Mouse (Mus musculus) megakaryocyte, adult 5-6 weeks (primary cell): ENCODE measurements around the gene Rassf8. TPM values are rescaled to one million over a fixed set of nuclear protein-coding genes. Genes with fewer than 3 reads are reported as not detected.

Experiments used
- ATAC-seq: 2 replicates; pipeline ENCODE4 v1.8.0; 2016; ENCODE audit warnings: mild to moderate bottlenecking, inconsistent platforms; ENCODE audit not compliant: poor library complexity, severe bottlenecking
- total RNA-seq, 2 experiments: library from RNA; stranded (forward) in 1 of 2; stranded (reverse) in 1 of 2; fragments of 153-499, 151-499 nt in 1 of 2; fragments of 221-1000, 200-1000 nt in 1 of 2; gene quantifications; 2 replicates each; pipeline versions ENCODE4 v1.2.3 to v1.2.4; 2015 to 2017

Gene Rassf8
- total RNA-seq, 2 experiments from 2014 or later: 13.3 to 20.7 TPM

GRCm38 (mm10) chr6:145858414-145858813, 111.9 kb downstream of the Rassf8 start:
- ATAC-seq: no peak

DNA sequence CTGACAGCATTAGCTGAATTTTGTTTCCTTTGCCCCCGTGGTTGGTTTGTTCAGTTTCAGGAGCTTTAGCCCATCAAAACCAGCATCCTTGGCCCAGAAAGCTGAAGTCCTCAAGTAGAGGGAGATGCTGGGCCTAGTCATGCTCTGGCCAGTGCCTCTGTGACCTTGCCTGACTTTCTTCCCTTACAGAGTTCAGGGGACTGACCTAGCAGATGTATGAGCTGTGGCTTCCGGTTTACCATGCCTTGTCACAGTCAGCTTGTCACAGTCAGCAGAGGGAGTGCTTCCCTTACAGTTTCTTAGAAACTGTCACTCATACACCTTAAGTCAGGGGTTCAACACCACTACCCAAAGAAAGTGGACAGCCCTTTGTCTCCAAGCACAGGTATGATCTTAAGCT, 113.8 kb downstream of the Rassf8 start:
- peak; percentile 34 for ATAC-seq

DNA sequence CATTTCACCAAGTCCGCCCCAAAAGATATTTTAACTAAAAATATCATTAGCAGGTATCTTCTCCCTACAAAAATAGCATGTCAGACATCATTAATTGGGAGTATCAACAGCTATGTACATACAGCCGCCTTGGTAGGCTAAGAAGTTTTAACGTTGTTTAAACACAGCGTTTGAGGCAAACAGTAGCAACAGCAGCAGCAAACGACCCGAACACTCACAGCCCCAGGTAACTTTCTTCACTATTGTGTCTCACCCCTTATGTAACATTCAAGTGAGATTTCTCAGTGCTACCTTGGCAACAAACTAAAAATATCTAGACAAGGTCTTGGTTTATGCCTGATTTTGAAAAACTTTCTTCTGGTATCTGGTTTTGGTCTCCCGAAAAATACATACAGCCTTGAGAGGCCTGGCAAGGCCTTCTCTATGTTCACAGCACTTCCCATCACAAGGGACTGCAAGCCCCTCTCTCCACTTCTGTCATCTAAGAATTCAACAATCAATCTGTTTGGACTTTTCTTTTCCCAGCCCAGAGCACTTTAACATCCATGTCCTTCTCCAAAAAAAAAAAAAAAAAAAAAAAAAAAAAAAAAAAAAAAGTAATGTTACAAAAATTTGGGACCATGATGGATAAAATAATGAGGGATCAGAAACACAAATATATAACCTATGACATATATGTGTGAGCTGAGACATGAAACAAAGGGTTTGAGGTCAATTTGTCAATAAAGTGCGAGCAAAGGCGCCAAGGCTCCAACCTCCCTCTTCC, 115.1 kb downstream of the Rassf8 start:
- ATAC-seq: no peak

DNA sequence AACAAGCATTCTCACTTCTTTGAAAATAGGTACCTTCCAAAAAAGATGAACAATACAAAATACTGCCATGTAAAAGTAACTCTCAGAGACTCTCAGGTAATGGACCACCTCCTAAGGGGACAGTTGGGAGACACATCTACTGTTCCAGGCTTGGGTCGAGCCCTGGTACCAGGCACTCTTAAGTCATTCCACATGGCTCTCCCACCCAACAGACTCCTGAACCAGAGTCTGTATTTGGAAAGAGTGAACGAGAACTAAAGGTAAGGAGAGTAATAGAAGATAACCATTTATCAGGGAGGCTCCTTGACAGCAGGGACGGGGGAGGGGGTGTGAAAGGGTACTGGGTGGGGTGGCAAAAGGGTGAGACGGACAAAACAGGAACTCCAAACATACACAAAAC, 115.8 kb downstream of the Rassf8 start:
- ATAC-seq: no peak

DNA sequence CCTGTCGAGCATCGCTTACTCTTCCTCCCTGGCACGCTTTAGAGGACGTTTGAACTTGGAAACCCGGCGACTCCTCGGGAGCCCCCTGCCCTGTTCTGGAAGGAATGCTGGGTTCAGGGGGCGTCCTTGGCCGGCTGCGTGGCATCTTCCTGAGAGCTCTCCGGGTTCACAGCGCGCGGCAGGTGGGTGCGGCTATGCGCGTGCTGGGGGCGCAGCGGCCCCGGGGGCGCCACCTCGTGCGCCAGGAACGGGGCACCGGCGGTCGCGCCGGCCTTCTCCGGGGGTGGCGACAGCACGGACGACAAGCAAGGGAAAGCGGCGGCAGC, 116.2 kb downstream of the Rassf8 start:
- no peak for ATAC-seq

DNA sequence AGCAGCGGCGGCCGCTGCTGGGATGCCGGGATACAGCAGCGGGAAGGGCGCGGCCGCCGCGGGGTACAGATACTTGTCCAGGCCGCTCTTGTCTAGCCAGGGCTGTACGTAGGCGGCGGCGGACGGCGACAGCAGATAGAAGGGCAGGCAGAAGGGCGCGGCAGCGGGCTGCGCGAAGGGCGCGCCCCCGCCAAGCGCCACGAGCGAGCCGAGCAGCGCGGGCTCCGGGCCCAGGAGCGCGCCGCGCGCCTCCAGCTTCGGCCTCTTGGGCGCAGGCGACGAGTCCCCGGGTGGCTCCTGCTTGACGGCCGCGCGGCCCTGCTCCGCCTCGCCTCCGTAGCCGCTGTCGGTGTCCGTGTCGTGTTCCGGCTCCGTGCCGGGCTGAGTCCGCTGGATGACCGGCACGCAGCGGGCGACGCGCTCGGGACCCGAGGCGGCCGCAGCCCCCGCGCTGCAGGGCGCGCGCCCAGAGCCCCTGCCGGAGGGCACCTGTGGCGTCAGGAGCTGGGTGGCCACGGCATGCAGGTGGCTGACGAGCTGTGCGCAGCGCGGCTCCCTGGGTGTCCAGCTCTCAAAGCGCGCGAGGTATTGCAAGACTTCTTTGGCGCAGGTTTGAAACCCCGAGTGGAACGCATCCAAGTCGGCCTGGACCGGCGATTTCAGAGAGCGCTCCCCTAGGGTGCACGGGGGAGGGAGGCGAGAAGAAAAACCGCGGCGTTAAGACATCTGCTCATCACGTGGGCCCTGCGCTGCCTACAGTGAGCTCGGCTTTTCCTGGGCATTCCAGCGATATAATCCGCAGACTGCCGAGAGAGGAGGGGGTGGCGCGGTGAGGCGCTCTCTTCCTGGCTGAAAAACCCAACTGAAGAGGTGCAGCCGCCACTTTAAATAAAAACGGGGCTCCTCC, 116.8 kb downstream of the Rassf8 start:
- ATAC-seq: no peak

DNA sequence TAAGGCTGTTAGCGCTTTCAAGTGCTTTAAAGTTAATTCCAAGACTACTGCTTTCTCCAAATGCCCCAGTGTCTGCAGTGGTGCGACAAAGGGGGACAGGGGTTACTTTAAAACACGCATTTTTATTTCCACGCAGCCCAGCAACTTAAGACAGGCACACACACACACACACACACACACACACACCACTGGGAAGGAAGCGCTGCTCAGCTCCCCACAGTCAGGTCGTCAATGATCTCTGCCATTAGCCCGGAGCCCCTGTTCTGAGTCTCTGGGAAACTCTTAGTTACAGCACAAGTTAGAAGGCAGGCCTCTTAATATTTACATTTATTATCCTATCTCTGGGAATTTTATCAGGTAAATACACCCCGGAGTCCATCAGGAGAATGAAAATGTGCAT, 117.6 kb downstream of the Rassf8 start:
- ATAC-seq: no peak

DNA sequence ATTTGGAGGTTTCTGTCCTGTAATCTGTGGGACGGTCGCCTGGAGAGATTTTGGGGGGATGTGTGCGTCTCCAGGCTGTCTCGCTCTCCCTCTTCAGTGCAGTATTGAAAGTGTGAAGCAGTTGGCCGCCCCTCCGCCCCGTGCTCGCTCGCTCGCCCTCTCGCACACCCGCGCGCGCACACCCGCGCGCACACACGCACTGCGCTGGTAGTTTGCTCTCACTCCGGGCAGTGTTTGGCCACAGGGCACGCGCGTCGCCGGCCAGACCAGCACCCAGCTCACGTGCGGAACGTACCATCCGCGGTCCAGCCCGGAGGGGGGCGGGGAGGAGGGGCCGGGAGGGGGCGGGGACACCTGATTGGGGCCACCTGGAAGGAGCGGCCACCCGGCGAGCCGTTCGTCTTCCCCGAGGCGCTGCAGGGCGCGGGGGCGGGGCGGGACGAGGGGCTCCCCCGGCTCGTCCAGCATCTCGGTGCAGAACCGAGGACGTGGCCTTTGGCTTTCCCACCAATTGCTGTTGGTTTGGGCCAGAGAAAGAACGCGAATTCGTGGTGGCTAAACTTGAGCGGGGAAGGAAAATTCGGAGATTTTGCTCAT, 118.8 kb downstream of the Rassf8 start, which contains the start of gene Bhlhe41:
Gene Bhlhe41, minus strand, starts transcription at position 270 of the 597 bp plus-strand sequence.
- ATAC-seq: peak; percentile 38

- ATAC-seq: peak; percentile 31; the same call in 1 of the 2 replicates
Measured at GRCm38 (mm10) chr6:145865886-145866851, 119.6 kb downstream of the Rassf8 start.

- no peak for ATAC-seq
Measured at GRCm38 (mm10) chr6:145867111-145867510, 120.6 kb downstream of the Rassf8 start.

Other genes with a start within 250 kb of the Rassf8 start
- gene Lmntd1, start 132.4 kb upstream of the Rassf8 start, total RNA-seq (2015): not detected in 2 replicates
- gene Lmntd1, start 132.4 kb upstream of the Rassf8 start, total RNA-seq (2017): not detected in 2 replicates
- not detected in 2 replicates for gene Tuba3b, start 131.0 kb upstream of the Rassf8 start, total RNA-seq (2015)
- gene Tuba3b, start 131.0 kb upstream of the Rassf8 start, total RNA-seq (2017): not detected in 2 replicates
- 0.02 TPM in 1 of 2 replicates, not detected in the other for gene Bhlhe41, start 118.8 kb downstream of the Rassf8 start, total RNA-seq (2015)
- not detected in 2 replicates for gene Bhlhe41, start 118.8 kb downstream of the Rassf8 start, total RNA-seq (2017)
- gene Sspn, start 184.9 kb downstream of the Rassf8 start, total RNA-seq (2015): not detected in 2 replicates
- not detected in 2 replicates for gene Sspn, start 184.9 kb downstream of the Rassf8 start, total RNA-seq (2017)